Comparison of ENCODE assay signal across 16 mouse cellular contexts in genomic region chr11:113360049-113360835, GRCm38 (mm10).
"Had no signal": no experiment of that assay in that cellular context is flagged by ENCODE, and none has a peak within 500 bp of the region (broad histone marks: within the 10 kb centered on the region; RNA-seq: fewer than 3 reads in every experiment).

No protein-coding gene starts in this region.

- H3K27me3 ChIP-seq: limb, embryonic 12.5 days; liver, embryonic 13.5 days; lung, embryonic 15.5 days; midbrain, embryonic 13.5 days; neural tube, embryonic 15.5 days had no signal

- H3K36me3 ChIP-seq: limb, embryonic 12.5 days; lung, embryonic 15.5 days; neural tube, embryonic 15.5 days had no signal

- H3K27ac ChIP-seq: left cerebral cortex, adult 2 months; limb, embryonic 12.5 days; liver, embryonic 13.5 days; lung, embryonic 15.5 days; macrophage; midbrain, embryonic 13.5 days; neural tube, embryonic 15.5 days had no signal

- H3K9ac ChIP-seq: limb, embryonic 12.5 days; liver, embryonic 13.5 days; liver, postnatal 0 days; lung, embryonic 15.5 days; midbrain, embryonic 13.5 days; neural tube, embryonic 15.5 days had no signal

- H3K4me3 ChIP-seq: left cerebral cortex, adult 2 months; limb, embryonic 12.5 days; liver, embryonic 13.5 days; lung, embryonic 15.5 days; midbrain, embryonic 13.5 days; myocyte; neural tube, embryonic 15.5 days had no signal

- DNase-seq: kidney, adult 8-10 months; kidney, postnatal 36 days; liver; liver, embryonic 13.5 days; liver, postnatal 0 days; lung, postnatal 14 days; right cerebral cortex, adult 18-20 months; right cerebral cortex, postnatal 25 days; thymus, postnatal 4 days had no signal

- H3K4me1 ChIP-seq: limb, embryonic 12.5 days; liver, embryonic 13.5 days; lung, embryonic 15.5 days had no signal

- ATAC-seq: liver, postnatal 0 days; midbrain, embryonic 13.5 days had no signal

- H3K9me3 ChIP-seq: limb, embryonic 12.5 days; liver, embryonic 13.5 days; lung, embryonic 15.5 days; midbrain, embryonic 13.5 days; neural tube, embryonic 15.5 days had no signal

- H3K4me2 ChIP-seq: limb, embryonic 12.5 days; liver, embryonic 13.5 days; lung, embryonic 15.5 days; midbrain, embryonic 13.5 days; neural tube, embryonic 15.5 days had no signal
